Mouse (Mus musculus) intestine, postnatal 0 days (tissue): ENCODE data around the gene Nacc2. TPM values are rescaled to one million over a fixed set of nuclear protein-coding genes. Genes with fewer than 3 reads are reported as not detected.

Source experiments
- ATAC-seq: fragments of 200-750 bp; cut with Nextera tagmentation; 2 replicates; pipeline ENCODE4 v1.8.0; 2017; ENCODE audit warnings: mild to moderate bottlenecking, moderate TSS enrichment, moderate library complexity
- H3K27ac ChIP-seq: fragments of 300-500 bp; sonication (generic); 2 replicates; pipeline ENCODE4 v1.5.1; 2014; ENCODE audit warnings: mild to moderate bottlenecking, low read depth, low read length, moderate library complexity
- H3K27me3 ChIP-seq: fragments of 300-500 bp; sonication (generic); replicated peaks from 2 replicates; pipeline ENCODE4 v1.6.1; 2014; ENCODE audit warnings: low read length, mixed read lengths; ENCODE audit not compliant: control insufficient read depth, insufficient read depth
- H3K36me3 ChIP-seq: fragments of 300-500 bp; sonication (generic); 2 replicates; pipeline ENCODE4 v1.6.1; 2014; ENCODE audit warnings: mild to moderate bottlenecking, moderate library complexity; ENCODE audit not compliant: control insufficient read depth, insufficient read depth
- H3K4me1 ChIP-seq: fragments of 300-500 bp; sonication (generic); replicated peaks from 2 replicates; pipeline ENCODE4 v1.6.1; 2014; ENCODE audit warnings: antibody characterized with exemption, low read length, mixed read lengths; ENCODE audit not compliant: control insufficient read depth, insufficient read depth
- H3K4me2 ChIP-seq: fragments of 300-500 bp; sonication (generic); replicated peaks from 2 replicates; pipeline ENCODE4 v1.6.1; 2014; ENCODE audit warnings: low read depth, mild to moderate bottlenecking, moderate library complexity
- H3K4me3 ChIP-seq: fragments of 300-500 bp; sonication (generic); 2 replicates; pipeline ENCODE4 v1.5.1; 2014; ENCODE audit warnings: low read depth, low read length
- H3K9ac ChIP-seq: fragments of 300-500 bp; sonication (generic); 2 replicates; pipeline ENCODE4 v1.6.1; 2014; ENCODE audit warnings: mild to moderate bottlenecking, low read depth, low read length
- H3K9me3 ChIP-seq: fragments of 300-500 bp; sonication (generic); 2 replicates; pipeline ENCODE4 v1.6.1; 2016; ENCODE audit warnings: mixed run types; ENCODE audit not compliant: control insufficient read depth
- CTCF ChIP-seq: sonication (generic); IDR thresholded peaks from 2 replicates; pipeline ENCODE4 v1.5.1; 2016; ENCODE audit warnings: low read depth, mild to moderate bottlenecking, control low read depth, antibody characterized with exemption, moderate library complexity
- WGBS: fragments of 180-500 bp; shearing (Covaris S2); extraction: QIAGEN DNeasy Blood & Tissue Kit; methylation state at CpG from one replicate; pipeline ENCODE4 v1.1.7; 2014; 5-methylcytosine and 5-hydroxymethylcytosine counted together
- polyA plus RNA-seq: library from polyadenylated mRNA; unstranded; fragments of >200 nt; fragmentation: Nextera tagmentation; extraction: Ambion mirVana; gene quantifications from 2 replicates; pipeline ENCODE4 v1.2.1, GENCODE M21; 2015

Gene Nacc2
- polyA plus RNA-seq, 1 experiment from 2014 or later: 14.2 TPM

- Histone ChIP-seq H3K36me3 (peaks cover 18% of the 10 kb centered on the region; the same call in 1 of the 2 replicates), H3K4me3 (no peak overlapping the region)
- WGBS: 87% methylated on average over 4 of the region's 4 CpGs
These were observed 36.5 kb downstream of the Nacc2 start for GRCm38 (mm10) chr2:26086505-26086904.

GRCm38 (mm10) chr2:26082883-26083282 is 40.1 kb downstream of the Nacc2 start:
- Histone ChIP-seq H3K4me3 (no peak overlapping the region), H3K36me3 (peaks cover 4% of the 10 kb centered on the region; the same call in 1 of the 2 replicates), H3K9ac (no peak overlapping the region), H3K4me1 (no peaks in the 10 kb centered on the region), H3K27ac (no peak overlapping the region), H3K27me3 (no peaks in the 10 kb centered on the region), H3K9me3 (no peaks in the 10 kb centered on the region), H3K4me2 (no peak overlapping the region)
- 80% methylated on average over 4 of the region's 4 CpGs for WGBS
- TF ChIP-seq CTCF: no peak
- ATAC-seq: no peak

More at GRCm38 (mm10) chr2:26086505-26086904, 36.5 kb downstream of the Nacc2 start:
- TF ChIP-seq CTCF: no peak
- no peak overlapping the region for H3K9ac ChIP-seq
- no peaks in the 10 kb centered on the region for H3K9me3 ChIP-seq
- H3K27ac ChIP-seq: no peak overlapping the region
- no peaks in the 10 kb centered on the region; the same call in 1 of the 2 replicates for H3K4me1 ChIP-seq
- H3K4me2 ChIP-seq: no peak overlapping the region
- peaks cover 3% of the 10 kb centered on the region; the same call in 1 of the 2 replicates for H3K27me3 ChIP-seq
- ATAC-seq: no peak

- Histone ChIP-seq H3K4me3 (no peak overlapping the region), H3K9ac (no peak overlapping the region), H3K4me2 (no peak overlapping the region), H3K9me3 (no peaks in the 10 kb centered on the region), H3K27me3 (no peaks in the 10 kb centered on the region), H3K4me1 (no peaks in the 10 kb centered on the region), H3K36me3 (peaks cover 4% of the 10 kb centered on the region; the same call in 1 of the 2 replicates), H3K27ac (no peak overlapping the region)
- WGBS: 79% methylated on average over 3 of the region's 3 CpGs
- TF ChIP-seq CTCF: no peak
- no peak for ATAC-seq
These were observed 42.2 kb downstream of the Nacc2 start for GRCm38 (mm10) chr2:26080830-26081229.

GRCm38 (mm10) chr2:26079409-26079808 is 43.6 kb downstream of the Nacc2 start:
- Histone ChIP-seq H3K27me3 (no peaks in the 10 kb centered on the region), H3K27ac (no peak overlapping the region), H3K36me3 (peaks cover 4% of the 10 kb centered on the region; the same call in 1 of the 2 replicates), H3K4me1 (no peaks in the 10 kb centered on the region), H3K9me3 (no peaks in the 10 kb centered on the region), H3K9ac (no peak overlapping the region), H3K4me2 (no peak overlapping the region), H3K4me3 (no peak overlapping the region)
- 90% methylated on average over 4 of the region's 4 CpGs for WGBS
- ATAC-seq: no peak
- TF ChIP-seq CTCF: no peak

- ATAC-seq: no peak
- no peak for TF ChIP-seq CTCF
- Histone ChIP-seq H3K27ac (no peak overlapping the region), H3K4me3 (no peak overlapping the region), H3K36me3 (no peaks in the 10 kb centered on the region; the same call in 1 of the 2 replicates), H3K4me2 (no peak overlapping the region), H3K27me3 (no peaks in the 10 kb centered on the region), H3K4me1 (no peaks in the 10 kb centered on the region), H3K9ac (no peak overlapping the region), H3K9me3 (no peaks in the 10 kb centered on the region)
- WGBS: 88% methylated on average over 4 of the region's 4 CpGs
These were observed 46.0 kb downstream of the Nacc2 start for GRCm38 (mm10) chr2:26077068-26077467.

- H3K4me2 ChIP-seq: no peak overlapping the region
- WGBS: 47% methylated on average over 2 of the region's 2 CpGs
- no peak overlapping the region for H3K4me3 ChIP-seq
- no peak overlapping the region for H3K9ac ChIP-seq
- H3K4me1 ChIP-seq: no peaks in the 10 kb centered on the region
- no peak for ATAC-seq
- TF ChIP-seq CTCF: no peak
- no peaks in the 10 kb centered on the region for H3K9me3 ChIP-seq
- H3K36me3 ChIP-seq: no peaks in the 10 kb centered on the region; the same call in 1 of the 2 replicates
- H3K27me3 ChIP-seq: no peaks in the 10 kb centered on the region
- H3K27ac ChIP-seq: no peak overlapping the region
These were observed 46.9 kb downstream of the Nacc2 start for GRCm38 (mm10) chr2:26076121-26076520.

- Histone ChIP-seq H3K4me1 (no peaks in the 10 kb centered on the region), H3K9me3 (no peaks in the 10 kb centered on the region), H3K36me3 (no peaks in the 10 kb centered on the region), H3K27ac (no peak overlapping the region), H3K4me2 (no peak overlapping the region), H3K9ac (no peak overlapping the region), H3K4me3 (no peak overlapping the region), H3K27me3 (no peaks in the 10 kb centered on the region)
- TF ChIP-seq CTCF: no peak
- 88% methylated on average over 5 of the region's 5 CpGs for WGBS
- no peak for ATAC-seq
These were observed 48.5 kb downstream of the Nacc2 start for GRCm38 (mm10) chr2:26074551-26074950.
